Mouse (Mus musculus) v-Abl transformed pro-B cells (cell line): ENCODE data around the gene Scgb1b15.
"Not testable (repeated sequence)": the region's sequence is repeated elsewhere in the genome, so short reads cannot be mapped to it uniquely, and the experiment has no call there.

Experiments used
- in situ Hi-C, 2 experiments: fragments of 400-800 bp; cut with MboI; formaldehyde crosslinking; loops; one replicate each; pipeline ENCODE4 v1.15.1; 2025; ENCODE audit not compliant: unreplicated experiment in 2 of 2

Scgb1b15 gene

GRCm38 (mm10) chr7:32836254-32836653 is at the start of gene Scgb1b15:
Gene Scgb1b15 (plus strand): TSS chr7:32836554.
- in situ Hi-C loops, result not testable (repeated sequence)

- in situ Hi-C loops, result not testable (repeated sequence)
Measured at GRCm38 (mm10) chr7:32829562-32829961, 6.8 kb upstream of the Scgb1b15 start, which contains the start of gene Scgb2b15. Gene Scgb2b15 (minus strand): TSS chr7:32829662.
